Mouse (Mus musculus): ENCODE measurements around the gene Olfr735. TPM values are rescaled to one million over a fixed set of nuclear protein-coding genes. Genes with fewer than 3 reads are reported as not detected.

The Olfr735 gene
- polyA plus RNA-seq, 1 experiment from 2014 or later, result not detected

Other genes starting within 250 kb of the Olfr735 start
- gene Olfr727, start 225.7 kb downstream of the Olfr735 start, polyA plus RNA-seq (2015; fragmentation: Nextera tagmentation; extraction: Ambion mirVana), result not detected in 2 replicates
- gene Olfr728, start 206.2 kb downstream of the Olfr735 start, polyA plus RNA-seq (2015; fragmentation: Nextera tagmentation; extraction: Ambion mirVana), result not detected in 2 replicates
- not detected in 2 replicates for gene Olfr729, start 196.0 kb downstream of the Olfr735 start, polyA plus RNA-seq (2015; fragmentation: Nextera tagmentation; extraction: Ambion mirVana)
- gene Olfr730, start 160.7 kb downstream of the Olfr735 start, polyA plus RNA-seq (2015; fragmentation: Nextera tagmentation; extraction: Ambion mirVana), result not detected in 2 replicates
- not detected in 2 replicates for gene Olfr731, start 107.0 kb downstream of the Olfr735 start, polyA plus RNA-seq (2015; fragmentation: Nextera tagmentation; extraction: Ambion mirVana)
- gene Olfr732, start 64.7 kb downstream of the Olfr735 start, polyA plus RNA-seq (2015; fragmentation: Nextera tagmentation; extraction: Ambion mirVana), result not detected in 2 replicates
- not detected in 2 replicates for gene Olfr733, start 47.4 kb downstream of the Olfr735 start, polyA plus RNA-seq (2015; fragmentation: Nextera tagmentation; extraction: Ambion mirVana)
- not detected in 2 replicates for gene Olfr734, start 22.1 kb downstream of the Olfr735 start, polyA plus RNA-seq (2015; fragmentation: Nextera tagmentation; extraction: Ambion mirVana)
- not detected in 2 replicates for gene Tlr11, start 9.0 kb upstream of the Olfr735 start, polyA plus RNA-seq (2015; fragmentation: Nextera tagmentation; extraction: Ambion mirVana)
- not detected in 2 replicates for gene Olfr736, start 32.3 kb upstream of the Olfr735 start, polyA plus RNA-seq (2015; fragmentation: Nextera tagmentation; extraction: Ambion mirVana)
- gene Olfr738, start 58.7 kb upstream of the Olfr735 start, polyA plus RNA-seq (2015; fragmentation: Nextera tagmentation; extraction: Ambion mirVana), result not detected in 2 replicates
- not detected in 2 replicates for gene Olfr739, start 69.8 kb upstream of the Olfr735 start, polyA plus RNA-seq (2015; fragmentation: Nextera tagmentation; extraction: Ambion mirVana)
- gene Olfr740, start 96.7 kb upstream of the Olfr735 start, polyA plus RNA-seq (2015; fragmentation: Nextera tagmentation; extraction: Ambion mirVana), result not detected in 2 replicates
- not detected in 2 replicates for gene Olfr741, start 123.9 kb upstream of the Olfr735 start, polyA plus RNA-seq (2015; fragmentation: Nextera tagmentation; extraction: Ambion mirVana)
- gene Olfr742, start 154.7 kb upstream of the Olfr735 start, polyA plus RNA-seq (2015; fragmentation: Nextera tagmentation; extraction: Ambion mirVana), result not detected in 2 replicates
- not detected in 2 replicates for gene Olfr743, start 173.0 kb upstream of the Olfr735 start, polyA plus RNA-seq (2015; fragmentation: Nextera tagmentation; extraction: Ambion mirVana)